Mouse (Mus musculus): ENCODE measurements around the gene Vmo1.
"Not testable (repeated sequence)": the region's sequence is repeated elsewhere in the genome, so short reads cannot be mapped to it uniquely, and the experiment has no call there.

The Vmo1 gene

DNA sequence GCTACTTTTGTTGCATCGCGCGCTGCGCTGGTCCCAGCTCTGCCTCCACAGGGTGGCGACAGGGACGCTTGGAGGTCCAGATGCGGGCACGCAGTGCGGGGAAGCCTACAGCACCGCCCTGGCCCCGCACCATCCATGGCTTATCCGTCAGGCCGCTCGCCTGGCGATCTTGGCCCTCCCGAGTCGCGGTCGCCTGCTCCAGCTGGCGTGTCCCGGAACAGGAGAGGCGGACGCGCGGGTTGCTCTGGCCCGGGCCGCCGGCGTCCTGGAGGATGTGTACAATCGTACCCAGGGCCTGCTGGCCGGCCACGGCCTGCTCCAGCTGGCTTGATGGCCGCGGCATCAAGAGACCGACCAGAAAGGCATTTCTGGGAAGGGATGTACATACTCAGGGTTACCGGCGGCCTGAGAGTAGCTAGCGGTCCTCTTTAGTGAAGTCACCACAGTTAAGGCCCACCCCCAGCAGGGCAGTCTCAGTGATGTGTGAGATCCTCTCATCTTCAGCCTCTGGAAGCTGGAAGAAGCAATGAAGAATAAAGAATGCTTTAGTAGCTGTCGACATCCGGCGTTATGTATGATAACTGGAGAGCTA lies 5.9 kb upstream of the Vmo1 start:
- no peak for DNase-seq (ENCODE audit: low spot score in 2 of 2)

- no peak for DNase-seq (ENCODE audit: low spot score in 2 of 2)
Measured at GRCm38 (mm10) chr11:70518923-70519322, 4.5 kb upstream of the Vmo1 start, which contains the start of gene Gltpd2. Gene Gltpd2 (plus strand): TSS chr11:70519196.

DNA sequence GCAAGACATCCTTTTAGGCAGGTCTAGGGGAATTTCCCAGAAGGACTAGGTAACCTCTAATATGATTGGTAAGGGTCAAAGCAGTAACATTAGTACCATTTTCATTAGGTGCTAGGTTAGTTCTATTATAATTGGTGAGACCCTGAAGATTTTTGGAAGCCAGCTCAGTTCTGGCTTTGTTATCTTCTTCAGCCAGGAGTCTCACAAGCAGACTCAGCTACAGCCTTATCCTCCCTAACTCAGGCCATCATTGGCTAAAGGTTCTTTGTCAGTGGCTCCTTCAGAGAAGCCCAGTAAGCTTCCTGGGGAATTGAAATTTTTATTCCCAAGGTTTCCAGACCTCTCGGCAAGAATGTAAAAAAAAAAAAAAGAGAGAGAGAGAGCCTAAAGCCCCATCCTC lies 4.0 kb upstream of the Vmo1 start:
- DNase-seq (ENCODE audit: low spot score in 2 of 2) = no peak

- DNase-seq (ENCODE audit: low spot score in 2 of 2) = no peak
Measured at GRCm38 (mm10) chr11:70516352-70516751, 1.9 kb upstream of the Vmo1 start.

DNA sequence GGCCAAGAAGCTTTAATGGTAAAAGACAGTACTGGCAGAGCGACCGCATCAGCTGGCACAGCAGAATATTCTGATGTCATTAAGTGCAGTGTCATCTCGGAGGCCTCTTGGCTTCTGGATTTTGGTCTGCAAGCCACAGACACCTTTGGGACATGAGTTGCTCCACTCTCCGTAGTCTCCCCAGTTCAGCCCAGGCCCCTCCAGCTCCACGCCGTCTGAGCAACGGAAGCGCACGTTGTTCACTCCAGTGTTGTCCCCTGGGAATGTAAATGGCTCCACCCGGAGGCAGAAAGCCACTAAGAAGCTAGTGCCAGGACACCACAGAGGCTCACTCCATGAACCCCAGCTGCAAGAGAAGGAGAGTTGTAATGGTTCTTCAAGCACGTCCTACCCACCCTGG lies 896 bp downstream of the Vmo1 start:
- DNase-seq (ENCODE audit: low spot score in 2 of 2) = no peak

- DNase-seq (ENCODE audit: low spot score in 2 of 2) = no peak
Measured at GRCm38 (mm10) chr11:70512709-70513342, 1.6 kb downstream of the Vmo1 start.

GRCm38 (mm10) chr11:70511825-70512224 lies 2.6 kb downstream of the Vmo1 start:
- no peak for DNase-seq (ENCODE audit: low spot score in 2 of 2)

- DNase-seq (ENCODE audit: low spot score in 2 of 2) = no peak
Measured at GRCm38 (mm10) chr11:70511242-70511641, 3.2 kb downstream of the Vmo1 start.

GRCm38 (mm10) chr11:70509753-70510564 lies 4.5 kb downstream of the Vmo1 start:
- DNase-seq (ENCODE audit: low spot score in 2 of 2) = peak in 1 of 2 experiments; percentile 22

GRCm38 (mm10) chr11:70506962-70507515 lies 7.4 kb downstream of the Vmo1 start:
- DNase-seq (ENCODE audit: low spot score in 2 of 2) = no peak

DNA sequence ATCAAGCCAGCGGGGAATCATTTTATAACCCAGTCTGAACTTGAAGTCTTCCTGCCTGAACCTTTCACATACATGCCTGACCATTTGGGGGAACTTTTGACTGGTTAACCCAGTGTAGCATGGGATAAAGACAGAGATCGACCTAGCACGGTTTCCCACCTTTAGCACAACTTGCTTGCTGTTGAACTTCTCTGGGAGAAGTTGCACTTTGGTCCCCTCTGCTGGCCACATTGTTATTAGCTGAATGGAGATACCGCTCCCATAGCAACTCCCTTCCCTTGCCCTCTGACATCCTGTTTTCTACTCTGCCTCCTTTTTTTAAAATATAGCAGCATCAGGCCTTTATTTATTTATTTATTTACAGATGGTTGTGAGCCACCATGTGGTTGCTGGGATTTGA lies 8.0 kb downstream of the Vmo1 start:
- DNase-seq (ENCODE audit: low spot score in 2 of 2) = no peak

DNA sequence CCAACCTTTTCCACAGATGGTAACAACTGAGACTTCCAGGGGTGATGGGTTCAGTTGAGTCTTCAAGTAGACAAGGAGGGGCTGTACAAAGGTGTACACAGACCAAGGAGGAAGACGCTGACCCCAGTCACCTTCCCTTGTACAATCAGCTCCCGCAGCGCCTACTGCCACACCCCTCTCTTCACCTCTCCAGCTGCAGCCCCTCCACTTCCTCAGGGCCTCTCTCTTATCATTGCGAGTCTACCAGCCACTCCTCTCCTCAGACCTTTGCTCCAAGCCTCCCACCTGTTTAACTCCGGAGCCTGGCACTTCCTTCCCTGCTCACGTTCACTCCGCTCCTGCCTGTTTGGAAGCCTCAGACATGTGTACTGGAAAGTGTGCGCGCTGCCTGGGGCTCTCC lies 9.4 kb downstream of the Vmo1 start, which contains the start of gene Tm4sf5:
TSS of gene Tm4sf5 (plus strand) at position 275 of the 400 bp plus-strand sequence.
- no peak for DNase-seq (ENCODE audit: low spot score in 2 of 2)

- no peak for DNase-seq (ENCODE audit: low spot score in 2 of 2)
Measured at GRCm38 (mm10) chr11:70502018-70502417, 12.4 kb downstream of the Vmo1 start.

DNA sequence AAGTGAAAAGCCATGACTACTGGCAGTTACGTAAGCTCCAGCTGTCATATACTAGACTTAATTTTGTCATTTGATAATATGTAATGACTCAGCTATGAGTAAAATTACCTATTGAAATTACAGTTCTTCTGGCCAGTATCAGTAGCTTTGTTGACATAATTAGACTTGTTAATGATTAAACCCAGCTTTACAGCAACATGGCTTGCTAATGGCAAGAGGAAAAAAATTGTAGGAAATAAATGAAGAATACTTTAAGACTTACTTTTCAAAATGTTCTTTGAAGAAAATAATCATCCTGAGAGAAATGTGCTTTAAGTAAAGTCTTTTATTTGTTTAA lies 14.0 kb downstream of the Vmo1 start:
- no peak for DNase-seq (ENCODE audit: low spot score in 2 of 2)

DNA sequence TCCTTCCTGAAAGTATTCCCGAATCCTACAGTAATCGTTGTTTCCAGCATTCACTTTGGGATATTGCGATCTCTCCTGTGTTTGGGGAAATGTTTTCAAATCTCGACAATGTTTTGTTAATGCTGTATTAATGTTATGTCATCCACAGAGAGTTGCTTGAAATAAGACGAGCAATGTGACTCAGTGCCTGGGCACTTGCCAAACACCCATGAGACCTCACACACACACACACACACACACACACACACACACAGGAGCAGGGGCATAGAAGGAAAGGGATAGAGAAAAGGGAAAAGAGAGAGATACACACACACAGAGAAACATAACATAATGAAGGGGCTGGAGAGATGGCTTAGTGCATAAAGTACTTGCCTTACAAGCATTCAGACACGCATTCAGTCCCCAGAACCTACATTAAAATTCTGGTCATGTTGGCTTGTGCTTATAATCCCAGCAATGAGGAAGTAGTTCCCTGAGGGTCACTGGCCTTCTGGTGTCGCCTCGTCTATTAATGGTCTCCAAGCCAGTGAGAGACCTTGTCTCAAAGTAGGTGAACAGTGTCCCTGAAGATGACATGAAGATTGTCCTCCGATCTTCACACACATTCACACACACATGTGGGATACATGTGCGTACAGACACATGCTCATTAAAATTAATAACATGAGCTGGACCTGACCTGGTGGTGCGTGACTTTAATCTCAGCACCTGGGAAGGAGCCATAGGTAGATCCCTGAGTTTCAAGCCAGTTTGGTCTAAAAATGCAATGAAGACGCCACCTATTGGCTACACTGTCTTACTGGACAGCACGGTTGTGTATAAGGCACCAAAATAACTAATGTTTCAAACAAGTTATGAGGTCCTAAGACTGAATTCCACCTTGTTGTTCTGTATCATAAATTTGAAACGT lies 14.6 kb downstream of the Vmo1 start:
- DNase-seq (ENCODE audit: low spot score in 2 of 2) = no peak

- DNase-seq (ENCODE audit: low spot score in 2 of 2) = no peak
Measured at GRCm38 (mm10) chr11:70489684-70490083, 24.7 kb downstream of the Vmo1 start.

- DNase-seq (ENCODE audit: low spot score in 2 of 2) = peak in 1 of 2 experiments; percentile 8
Measured at GRCm38 (mm10) chr11:70489138-70489537, 25.3 kb downstream of the Vmo1 start.

DNA sequence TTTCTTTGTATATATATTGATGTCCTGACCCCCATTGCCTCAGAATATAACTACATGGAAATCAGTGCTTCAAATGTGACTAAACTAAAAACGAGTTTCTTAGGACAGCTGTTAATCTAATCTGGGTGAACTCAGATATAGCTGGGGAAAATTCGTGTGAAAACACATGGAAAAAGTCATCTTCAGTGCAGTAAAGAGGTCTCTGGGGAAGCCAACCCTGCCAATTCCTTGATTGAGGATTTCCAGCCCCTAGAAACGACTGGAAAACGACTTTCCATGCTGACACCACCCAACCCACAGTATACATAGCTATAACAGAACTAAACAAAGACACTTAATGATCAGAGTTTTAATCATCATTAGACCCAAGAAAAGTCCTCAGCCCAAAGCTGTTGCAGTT lies 26.6 kb downstream of the Vmo1 start:
- DNase-seq (ENCODE audit: low spot score in 2 of 2) = no peak

DNA sequence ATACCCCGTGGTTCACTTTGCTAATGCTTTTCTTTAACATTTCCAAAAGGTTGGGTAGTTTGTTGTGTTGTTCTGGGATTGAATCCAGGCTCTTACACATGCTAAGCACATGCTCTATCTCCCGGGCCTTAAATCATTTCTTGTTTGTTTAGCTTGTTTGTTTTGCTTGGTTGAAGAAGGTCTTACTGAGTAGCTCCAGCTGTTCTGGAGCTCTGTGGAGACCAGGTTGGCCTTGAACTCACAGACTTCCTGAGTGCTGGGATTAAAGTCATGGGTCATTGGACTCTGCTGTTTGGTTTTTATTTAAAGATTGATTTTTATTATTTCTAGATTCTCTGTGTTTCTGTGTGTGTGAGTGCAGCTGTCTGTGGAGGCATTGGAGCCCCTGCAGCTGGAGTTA lies 28.9 kb downstream of the Vmo1 start:
- no peak for DNase-seq (ENCODE audit: low spot score in 2 of 2)

DNA sequence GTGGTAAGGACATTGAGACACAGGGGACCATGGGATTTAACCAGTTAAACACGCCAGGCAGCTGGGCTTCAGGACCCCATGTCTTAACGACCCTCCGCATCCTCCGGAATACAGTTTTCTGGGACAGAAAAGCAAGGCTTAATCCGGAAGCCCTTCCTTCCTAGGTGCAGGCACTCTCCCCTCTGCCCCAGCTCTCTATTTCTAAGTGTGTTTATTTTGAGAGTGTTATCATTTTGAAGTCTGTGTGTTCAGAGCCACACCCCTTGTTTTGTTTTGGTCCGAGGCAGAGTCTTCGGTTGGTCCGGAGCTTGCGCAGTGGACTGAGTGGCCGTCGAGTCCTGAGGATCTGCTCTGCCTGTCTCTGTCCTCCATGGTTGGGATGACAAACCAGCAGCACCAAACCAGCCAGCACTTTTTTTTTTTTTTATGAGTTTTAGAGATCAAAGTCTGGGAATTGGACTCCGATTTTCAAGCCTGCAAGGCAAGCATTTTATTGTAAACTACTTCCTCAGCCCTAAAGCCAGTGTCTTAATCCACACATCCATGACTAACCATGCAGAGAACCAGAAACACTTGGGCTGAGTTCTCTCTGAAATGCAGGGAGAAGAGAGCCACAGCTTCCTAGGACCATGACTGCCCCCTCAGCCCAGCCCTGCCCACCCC lies 39.4 kb downstream of the Vmo1 start:
- DNase-seq (ENCODE audit: low spot score in 2 of 2) = no peak

GRCm38 (mm10) chr11:70473291-70473690 lies 41.1 kb downstream of the Vmo1 start:
- not testable (repeated sequence) for DNase-seq (ENCODE audit: low spot score in 2 of 2)
